In genomic region chr12:41314811-41315461, GRCm38 (mm10) we compare ENCODE assay signal across 10 mouse cellular contexts.
DNase-seq lines count a peak whose midpoint lies in the region; ATAC-seq lines count a peak whose summit lies in the region.
"Had no signal": no experiment of that assay in that cellular context is flagged by ENCODE, and none has a peak within 500 bp of the region (broad histone marks: within the 10 kb centered on the region; RNA-seq: fewer than 3 reads in every experiment).

No protein-coding gene starts in this region.

- no peak for DNase-seq in kidney, postnatal 14 days
- DNase-seq in embryo, embryonic 11 days: peak; percentile 65
- DNase-seq in hindbrain, embryonic 11.5 days (ENCODE audit: low spot score): peak; percentile 45
- DNase-seq in thymus, postnatal 0 days (ENCODE audit: low spot score): no peak
- no peak for DNase-seq in cerebellum, adult 18-20 months
- DNase-seq: lung, postnatal 10 days; right cerebral cortex, adult 18-20 months had no signal

- peak overlapping the region; percentile 26 for H3K4me2 ChIP-seq in kidney, embryonic 14.5 days (replicated peaks; ENCODE audit: low read depth, low read length)
- no peak overlapping the region; the same call in 1 of the 2 replicates for H3K4me2 ChIP-seq in hindbrain, embryonic 11.5 days (replicated peaks; ENCODE audit: low read depth, low read length)
- peak overlapping the region; percentile 23; the same call in 1 of the 2 replicates for H3K4me2 ChIP-seq in midbrain, embryonic 16.5 days (ENCODE audit: low read length)

- no peak overlapping the region; the same call in 1 of the 2 replicates for H3K27ac ChIP-seq in kidney, embryonic 14.5 days (ENCODE audit: low read depth, low read length)
- H3K27ac ChIP-seq in hindbrain, embryonic 11.5 days (ENCODE audit: low read depth, low read length): peak overlapping the region; percentile 53
- no peak overlapping the region for H3K27ac ChIP-seq in midbrain, embryonic 16.5 days (ENCODE audit: low read length)

- H3K4me1 ChIP-seq in kidney, embryonic 14.5 days (ENCODE audit: control insufficient read depth, insufficient read depth, low read length): no peaks in the 10 kb centered on the region
- no peaks in the 10 kb centered on the region for H3K4me1 ChIP-seq in hindbrain, embryonic 11.5 days (replicated peaks; ENCODE audit: control insufficient read depth, insufficient read depth, low read length)
- no peaks in the 10 kb centered on the region for H3K4me1 ChIP-seq in midbrain, embryonic 16.5 days (ENCODE audit: control insufficient read depth, insufficient read depth, low read length)

- no peak overlapping the region for H3K4me3 ChIP-seq in kidney, embryonic 14.5 days (ENCODE audit: low read length)
- H3K4me3 ChIP-seq in hindbrain, embryonic 11.5 days (ENCODE audit: low read depth, low read length): 0 out of 2 replicates have a peak overlapping the region, but pooled peaks have one; percentile 4
- no peak overlapping the region for H3K4me3 ChIP-seq in midbrain, embryonic 16.5 days (ENCODE audit: low read depth, low read length)

- 13% methylated on average over 11 of the region's 11 CpGs for WGBS in kidney, embryonic 14.5 days
- 11% methylated on average over 11 of the region's 11 CpGs for WGBS in hindbrain, embryonic 11.5 days
- WGBS in midbrain, embryonic 16.5 days: 14% methylated on average over 11 of the region's 11 CpGs

- no peak overlapping the region for H3K9ac ChIP-seq in kidney, embryonic 14.5 days (ENCODE audit: low read depth, low read length)
- H3K9ac ChIP-seq in hindbrain, embryonic 11.5 days (ENCODE audit: low read depth, low read length): peak overlapping the region; percentile 31; the same call in 1 of the 2 replicates
- H3K9ac ChIP-seq in midbrain, embryonic 16.5 days (ENCODE audit: low read depth, low read length): 0 out of 2 replicates have a peak overlapping the region, but pooled peaks have one; percentile 25

- no peaks in the 10 kb centered on the region for H3K9me3 ChIP-seq in kidney, embryonic 14.5 days (ENCODE audit: control insufficient read depth, low read length)
- H3K9me3 ChIP-seq in hindbrain, embryonic 11.5 days (ENCODE audit: control insufficient read depth, low read length): no peaks in the 10 kb centered on the region
- no peaks in the 10 kb centered on the region for H3K9me3 ChIP-seq in midbrain, embryonic 16.5 days (replicated peaks; ENCODE audit: control insufficient read depth, low read length, poor library complexity, severe bottlenecking)

- no peaks in the 10 kb centered on the region for H3K36me3 ChIP-seq in kidney, embryonic 14.5 days (ENCODE audit: control insufficient read depth, insufficient read depth, low read length)
- no peaks in the 10 kb centered on the region for H3K36me3 ChIP-seq in hindbrain, embryonic 11.5 days (ENCODE audit: control insufficient read depth, insufficient read depth, low read length)
- no peaks in the 10 kb centered on the region for H3K36me3 ChIP-seq in midbrain, embryonic 16.5 days (ENCODE audit: control insufficient read depth, insufficient read depth, low read length)

- peak; percentile 82; the same call in 1 of the 2 replicates for ATAC-seq in kidney, embryonic 14.5 days (ENCODE audit: low FRiP score, low TSS enrichment)
- peak; percentile 87 for ATAC-seq in hindbrain, embryonic 11.5 days (ENCODE audit: low FRiP score)
- ATAC-seq in midbrain, embryonic 16.5 days: peak; percentile 64; the same call in 1 of the 2 replicates
- ATAC-seq in activated CD4-positive, CD25-positive, alpha-beta regulatory T cell, adult 4 months: no peak

- no peaks in the 10 kb centered on the region for H3K27me3 ChIP-seq in kidney, embryonic 14.5 days (ENCODE audit: control insufficient read depth, insufficient read depth, low read length)
- no peaks in the 10 kb centered on the region for H3K27me3 ChIP-seq in hindbrain, embryonic 11.5 days (ENCODE audit: control insufficient read depth, insufficient read depth, low read length)
- no peaks in the 10 kb centered on the region for H3K27me3 ChIP-seq in midbrain, embryonic 16.5 days (ENCODE audit: control insufficient read depth, insufficient read depth, low read depth, low read length)

Comparison
In these comparisons a context has a peak if more than half of its experiments do, and no peak if none do; other contexts are left out.
1. DNase-seq: peak in embryo, embryonic 11 days (single experiment) and hindbrain, embryonic 11.5 days (single experiment); none in kidney, postnatal 14 days (single experiment), thymus, postnatal 0 days (single experiment) and cerebellum, adult 18-20 months (0 of 2).